Mouse (Mus musculus) 416B (cell line): ENCODE data around the gene Ints11.
A peak's percentile ranks its signal among the peaks of the same experiment; 100 is the strongest.

Source experiments
- DNase-seq: peaks from one replicate; pipeline ENCODE4 v3.0.0; 2011; ENCODE audit warnings: low read depth

Gene Ints11

DNA sequence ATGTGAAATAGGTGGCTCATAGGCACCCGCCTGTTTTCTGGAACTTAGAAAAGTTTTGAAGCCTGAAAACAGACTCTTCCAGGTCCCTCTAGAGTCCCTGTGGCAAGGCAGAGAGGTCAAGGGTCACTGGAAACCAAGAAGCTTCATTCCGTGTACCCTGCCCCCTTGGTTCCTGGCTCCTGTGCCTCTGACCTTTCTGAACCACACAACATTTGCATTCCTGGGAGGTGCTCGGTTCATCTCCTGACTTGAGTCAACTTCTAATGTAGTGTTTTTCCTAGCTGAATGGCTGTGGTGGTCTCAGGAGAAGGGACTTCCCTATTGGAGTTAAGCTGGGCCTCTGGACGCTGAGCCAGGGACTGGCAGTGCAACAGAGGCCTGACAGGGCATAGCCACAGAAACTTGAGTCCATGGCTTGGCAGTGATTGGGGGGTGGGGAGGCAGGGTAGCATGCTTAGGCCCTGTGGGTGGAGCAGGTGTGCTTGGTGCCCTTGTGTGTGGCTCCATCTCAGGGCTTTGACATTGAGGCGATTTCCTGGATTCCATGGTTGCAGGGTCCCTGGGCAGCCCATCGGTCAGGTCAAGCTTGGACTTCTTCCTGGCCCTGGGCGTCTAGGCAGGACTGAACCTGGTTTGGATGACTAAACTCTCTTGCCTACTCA is 20.8 kb upstream of the Ints11 start:
- peak; percentile 26 for DNase-seq

DNA sequence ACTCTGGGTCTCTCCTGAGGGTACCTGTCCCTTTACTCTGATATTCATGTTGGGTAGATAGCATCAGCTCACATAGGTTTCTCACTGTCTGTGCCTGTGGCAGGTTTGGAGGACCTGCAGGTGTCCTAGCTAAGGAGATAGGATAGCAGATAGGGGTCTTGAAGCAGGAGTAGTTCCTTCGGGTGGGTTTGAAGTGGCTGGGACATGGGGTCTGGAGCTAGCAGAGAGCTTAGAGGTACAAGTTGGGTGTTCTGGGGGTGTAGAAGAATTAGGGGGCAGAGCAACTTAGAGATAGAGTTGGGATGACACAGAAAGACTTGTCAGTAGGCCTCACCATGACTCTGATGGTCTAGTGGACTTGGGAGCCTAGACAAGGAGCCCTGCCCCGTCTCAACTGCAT is 20.0 kb upstream of the Ints11 start:
- DNase-seq, result no peak

DNA sequence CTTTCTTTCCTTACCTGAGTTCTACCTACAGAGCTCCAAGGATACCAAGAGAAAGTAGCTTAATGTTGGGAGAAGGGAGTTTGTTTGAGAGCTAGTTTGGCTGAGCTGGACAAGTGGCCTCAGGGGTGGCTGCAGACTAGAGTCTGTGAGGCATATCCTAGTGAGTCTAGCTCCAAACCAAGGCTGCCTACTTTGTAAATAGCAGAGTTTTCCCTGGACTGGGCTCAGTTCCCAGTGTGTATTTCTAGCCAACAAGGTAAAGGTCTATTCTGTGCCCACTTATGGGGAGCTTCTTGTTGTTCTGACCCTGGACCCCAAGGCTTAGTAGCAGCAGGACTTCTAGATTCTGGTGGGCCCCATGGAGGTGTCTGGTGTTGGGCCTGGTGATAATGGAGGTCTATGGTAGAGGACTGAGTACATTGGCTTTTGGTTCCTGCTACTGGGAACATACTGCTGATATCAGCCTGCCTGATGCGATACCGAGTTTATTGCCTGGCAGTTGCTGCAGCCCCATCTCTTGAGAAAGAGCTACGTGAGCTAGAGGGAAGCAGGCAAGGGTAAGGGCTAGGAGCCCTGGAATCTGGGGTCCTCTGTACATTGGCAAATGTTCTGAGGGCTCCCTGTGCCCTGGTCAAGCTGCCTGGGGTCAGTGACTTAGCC is 19.4 kb upstream of the Ints11 start:
- DNase-seq, result no peak

DNA sequence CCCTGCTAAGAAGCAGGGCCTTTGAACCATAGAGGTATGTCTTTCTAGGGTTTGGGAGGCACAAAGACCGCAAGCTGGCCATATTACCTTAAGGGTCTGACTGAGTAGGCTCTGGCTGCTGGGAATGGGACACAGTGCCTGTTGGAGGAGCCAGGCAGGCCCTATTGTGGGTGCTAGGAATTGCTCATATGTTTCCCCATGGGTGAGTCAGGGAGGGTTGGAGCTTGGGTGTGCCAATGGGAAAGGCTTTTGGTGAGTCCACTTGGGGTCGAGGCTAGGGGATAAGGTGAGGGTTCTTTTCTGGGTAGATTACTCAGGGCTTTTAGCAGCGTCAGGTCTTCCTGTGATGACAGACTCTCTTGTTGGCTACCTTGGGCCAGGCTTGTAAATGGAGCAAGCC is 18.0 kb upstream of the Ints11 start:
- DNase-seq, result no peak

DNA sequence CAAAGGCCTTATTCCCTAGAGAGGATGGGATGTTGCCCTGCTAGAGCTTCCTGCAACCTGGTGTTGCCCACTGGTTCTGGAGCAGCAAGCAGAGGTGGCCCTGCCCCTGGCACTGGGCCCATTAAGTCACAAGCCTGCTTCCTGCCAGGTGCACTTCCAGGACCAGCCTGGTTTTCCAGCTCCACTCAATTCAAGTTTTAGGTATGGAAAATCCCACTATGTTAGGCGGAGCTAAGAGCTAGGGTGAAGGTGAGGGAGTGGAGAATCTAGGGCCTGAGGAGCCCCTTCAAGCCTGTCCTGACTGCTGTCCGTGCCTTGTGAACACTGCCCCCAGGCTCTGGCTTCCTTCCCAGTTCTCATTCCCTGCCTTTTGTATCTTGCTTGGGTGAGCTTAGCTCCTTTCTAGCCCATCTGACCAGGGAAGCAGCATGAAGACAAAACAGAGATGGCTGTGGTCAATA is 17.4 kb upstream of the Ints11 start:
- no peak for DNase-seq

DNA sequence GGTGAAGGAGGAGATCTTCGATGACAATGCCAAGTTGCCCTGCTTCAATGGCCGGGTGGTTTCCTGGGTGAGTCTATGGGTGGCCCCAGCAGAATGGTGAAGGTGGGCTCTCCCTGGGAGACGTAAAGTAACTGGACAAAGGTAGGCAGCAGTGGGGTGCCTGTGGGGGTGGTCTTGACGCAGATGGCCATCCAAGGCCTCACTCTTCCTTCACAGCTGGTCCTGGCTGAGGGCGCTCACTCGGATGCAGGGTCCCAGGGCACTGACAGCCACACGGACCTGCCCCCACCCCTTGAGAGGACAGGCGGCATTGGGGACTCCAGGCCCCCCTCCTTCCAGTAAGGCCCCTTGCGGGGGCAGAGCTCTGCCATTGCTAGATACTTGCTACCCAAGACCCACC is 15.9 kb upstream of the Ints11 start:
- no peak for DNase-seq

DNA sequence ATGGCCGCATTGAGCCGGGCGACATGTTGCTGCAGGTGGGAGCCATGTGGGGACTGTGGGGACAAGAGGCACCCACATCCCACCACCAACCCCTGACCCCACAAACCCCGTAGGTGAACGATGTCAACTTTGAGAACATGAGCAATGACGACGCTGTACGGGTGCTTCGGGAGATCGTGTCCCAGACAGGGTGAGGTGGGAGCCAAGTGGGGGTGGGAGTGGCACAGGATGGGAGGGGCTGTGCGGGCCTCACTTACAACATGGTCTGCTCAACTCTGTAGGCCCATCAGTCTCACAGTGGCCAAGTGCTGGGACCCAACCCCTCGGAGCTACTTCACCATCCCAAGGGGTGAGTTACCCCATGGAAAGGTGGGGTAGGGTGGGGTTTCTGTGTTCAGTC is 14.4 kb upstream of the Ints11 start:
- no peak for DNase-seq

DNA sequence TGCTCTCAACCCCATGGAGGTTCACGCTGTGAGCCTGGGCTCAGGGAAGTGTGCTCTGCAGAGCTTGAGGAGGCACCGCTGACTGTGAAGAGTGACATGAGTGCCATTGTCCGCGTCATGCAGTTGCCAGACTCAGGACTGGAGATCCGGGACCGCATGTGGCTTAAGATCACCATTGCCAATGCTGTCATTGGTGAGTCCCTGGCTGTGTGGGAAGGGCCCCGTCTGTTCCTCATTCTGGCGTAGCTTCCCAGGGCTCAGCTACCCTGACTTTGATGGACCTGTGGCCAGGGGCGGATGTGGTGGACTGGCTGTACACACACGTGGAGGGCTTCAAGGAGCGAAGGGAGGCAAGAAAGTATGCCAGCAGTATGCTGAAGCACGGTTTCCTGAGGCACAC is 13.3 kb upstream of the Ints11 start:
- DNase-seq, result no peak

DNA sequence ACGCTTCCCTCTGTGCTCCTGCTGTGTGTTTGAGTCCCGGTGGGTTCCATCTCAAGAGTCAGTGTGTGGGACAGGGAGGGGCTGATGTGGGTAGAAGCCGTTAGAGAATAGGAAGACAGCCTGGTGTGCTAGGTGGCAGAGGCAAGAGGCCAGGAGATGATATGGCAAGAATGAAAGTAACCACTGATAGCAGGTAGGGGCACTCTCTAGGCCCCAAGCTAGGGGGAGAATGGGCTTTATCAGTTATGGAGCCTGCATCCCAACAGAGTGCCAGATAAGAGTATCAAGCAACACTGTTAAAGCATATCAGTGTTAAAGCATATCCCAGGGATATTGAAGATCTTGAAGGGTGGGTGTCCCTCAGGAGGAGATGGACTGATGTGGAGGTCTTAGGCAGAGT is 12.5 kb upstream of the Ints11 start:
- no peak for DNase-seq

DNA sequence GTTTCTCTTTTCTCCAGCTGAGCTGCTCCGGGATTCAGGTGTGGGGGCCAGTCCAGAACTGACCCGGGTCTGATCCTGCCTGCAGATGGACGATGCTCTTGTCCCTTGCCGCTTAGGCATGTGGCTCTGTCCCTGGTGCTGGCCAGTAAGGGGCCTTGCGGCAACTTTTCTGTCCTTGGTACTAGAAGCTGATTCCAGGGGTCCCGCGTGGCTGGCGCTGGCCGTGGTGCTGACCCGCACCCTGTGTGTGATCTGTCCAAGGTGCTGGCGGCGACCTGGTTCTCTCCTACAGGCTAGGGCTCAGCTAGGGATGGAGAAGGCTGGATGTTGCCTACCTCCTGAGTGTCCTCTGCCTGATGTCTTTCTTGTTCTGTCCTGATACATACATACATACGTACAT is 10.0 kb upstream of the Ints11 start:
- DNase-seq, result peak; percentile 52

DNA sequence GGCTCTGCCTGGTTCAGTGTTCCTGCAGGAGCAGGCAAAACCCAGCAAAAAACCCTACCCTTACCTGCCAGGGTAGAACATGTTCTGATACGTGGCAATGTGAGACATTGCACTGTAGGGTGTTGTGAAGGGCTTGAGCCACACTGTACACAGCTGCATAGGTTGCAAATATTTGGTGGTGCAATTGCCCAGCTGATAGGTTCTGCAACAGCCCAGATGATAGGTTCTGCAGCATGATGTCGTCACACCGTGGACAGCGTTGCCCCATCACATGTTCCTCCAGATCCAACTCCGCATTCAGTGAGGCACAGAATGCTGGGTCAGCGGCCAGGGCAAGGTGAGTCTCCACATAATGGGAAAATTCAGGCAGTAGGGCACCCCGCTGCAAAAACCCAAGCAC is 7.6 kb upstream of the Ints11 start:
- peak; percentile 52 for DNase-seq

DNA sequence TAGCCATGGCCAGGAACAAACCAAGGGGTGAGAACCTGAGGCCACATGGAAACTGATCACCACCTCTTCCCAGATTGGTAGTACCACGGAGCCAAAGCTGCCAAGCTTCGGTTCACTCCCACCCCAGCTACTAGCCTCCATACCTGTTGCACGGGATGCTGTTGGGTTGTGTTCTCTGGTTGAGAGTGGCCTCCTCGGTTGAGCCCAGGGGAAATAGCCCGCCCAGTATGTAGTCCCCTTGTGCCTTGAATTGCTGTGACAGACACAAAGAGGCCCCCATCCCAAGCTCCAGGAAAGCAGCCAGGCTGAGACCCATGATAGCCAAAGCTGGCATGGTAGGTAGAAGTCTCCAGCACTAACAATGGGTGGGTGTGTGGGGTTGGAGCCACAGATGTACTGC is 6.3 kb upstream of the Ints11 start, which contains the start of gene Tas1r3:
Tas1r3 (minus strand) TSS at position 362 of the 400 bp plus-strand sequence.
- no peak for DNase-seq

DNA sequence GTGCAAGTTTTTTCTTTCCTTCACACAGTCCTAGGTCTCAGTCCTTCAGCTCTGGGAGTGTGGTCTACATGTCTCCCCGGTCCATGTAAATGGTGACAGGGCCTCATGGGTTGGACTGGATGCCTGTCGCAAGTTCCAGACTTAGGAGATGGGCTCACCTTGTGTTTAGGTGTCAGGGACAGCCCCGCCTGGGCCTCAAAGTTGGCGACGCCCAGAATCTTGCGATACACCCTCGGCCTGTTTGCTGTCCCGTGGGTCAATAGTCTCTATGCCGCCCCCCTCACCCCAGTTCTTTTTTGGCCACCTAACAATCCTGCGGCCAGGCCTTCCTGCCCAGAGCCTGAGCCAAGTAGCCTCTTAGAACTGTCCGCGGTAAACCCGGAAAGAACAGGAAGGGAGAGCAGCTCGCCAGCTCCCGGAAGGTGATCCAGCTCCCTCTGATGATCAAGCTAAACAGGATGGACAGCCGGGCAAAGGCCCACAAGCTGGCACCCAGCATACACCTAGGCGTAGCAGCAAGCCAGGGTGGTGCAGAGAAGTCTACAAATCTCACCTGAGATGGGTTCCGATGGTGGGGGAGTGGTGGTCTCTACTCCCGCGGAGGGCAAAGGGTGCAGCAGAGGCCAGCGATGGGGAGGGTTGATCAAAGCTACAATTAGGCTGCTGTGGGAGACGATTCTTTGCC is 590 bp upstream of the Ints11 start:
- peak; percentile 67 for DNase-seq

DNA sequence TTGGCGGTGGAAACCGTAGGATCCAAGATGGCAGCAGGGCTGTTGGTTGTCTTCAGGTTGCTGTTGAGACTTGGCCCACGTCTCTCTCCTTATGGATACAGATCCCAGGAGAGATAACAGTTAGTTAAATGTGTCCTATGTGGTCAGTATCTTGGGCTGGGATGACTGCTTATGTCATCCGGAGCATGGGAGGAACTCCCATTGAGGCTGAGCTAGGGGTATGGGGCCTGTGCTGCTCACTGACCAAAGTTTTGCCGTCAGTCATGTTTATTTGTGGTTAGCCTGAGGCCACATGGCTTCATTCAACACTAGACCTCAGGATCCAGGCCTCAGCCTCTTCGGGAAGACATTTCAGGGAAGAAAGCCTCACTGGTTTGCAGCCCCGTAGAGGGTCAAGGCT is 2.1 kb downstream of the Ints11 start:
- DNase-seq, result peak; percentile 42

DNA sequence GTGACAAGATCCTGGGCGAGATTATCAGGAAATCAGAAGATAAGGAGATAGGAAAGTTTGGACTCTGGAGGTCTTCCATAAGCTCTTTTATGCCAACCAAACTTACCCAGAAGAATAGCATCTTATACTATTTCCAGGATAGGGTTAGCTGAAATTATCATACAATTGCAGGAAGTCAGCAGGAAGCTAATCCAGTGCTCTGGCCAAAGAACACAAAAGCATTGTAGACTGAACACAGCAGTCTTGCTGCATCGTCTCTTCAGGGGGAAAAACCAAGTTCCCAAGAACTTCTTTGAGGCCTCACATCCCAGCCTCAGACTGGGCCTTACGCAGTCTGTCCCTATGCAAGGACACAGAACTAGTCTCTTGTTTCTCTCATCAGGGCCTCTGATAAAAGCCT is 14.2 kb downstream of the Ints11 start:
- DNase-seq, result no peak

DNA sequence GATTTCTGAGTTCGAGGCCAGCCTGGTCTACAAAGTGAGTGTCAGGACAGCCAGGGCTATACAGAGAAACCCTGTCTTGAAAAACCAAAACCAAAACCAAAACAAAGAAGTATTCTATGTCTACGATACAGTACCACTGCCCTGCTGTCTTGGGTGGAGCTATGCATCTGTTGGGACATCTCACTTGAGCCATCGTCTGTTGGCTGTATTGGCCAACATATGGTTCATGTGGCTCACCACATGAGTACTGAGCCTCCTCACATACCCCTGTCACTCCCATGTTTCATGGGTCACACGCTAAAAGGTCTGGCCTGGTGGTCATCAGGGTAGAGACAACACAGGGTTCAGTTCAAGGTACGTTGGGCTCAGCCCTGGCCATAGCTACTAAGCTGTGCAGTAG is 17.0 kb downstream of the Ints11 start:
- DNase-seq, result peak; percentile 41

DNA sequence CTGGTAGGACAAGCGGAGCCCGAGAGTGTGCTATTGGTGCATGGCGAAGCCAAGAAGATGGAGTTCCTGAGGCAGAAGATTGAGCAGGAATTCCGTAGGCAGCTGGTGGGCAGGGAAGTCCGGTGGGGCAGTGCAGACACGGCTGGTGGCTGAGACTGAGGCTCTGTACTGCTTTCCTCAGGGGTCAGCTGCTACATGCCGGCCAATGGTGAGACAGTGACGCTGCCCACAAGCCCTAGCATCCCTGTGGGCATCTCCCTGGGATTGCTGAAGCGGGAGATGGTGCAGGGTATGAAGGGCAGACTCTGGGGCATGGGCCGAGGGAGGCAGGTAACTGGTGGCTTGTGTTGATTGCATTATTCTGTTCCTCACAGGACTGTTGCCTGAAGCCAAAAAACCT is 18.3 kb downstream of the Ints11 start:
- DNase-seq, result no peak

DNA sequence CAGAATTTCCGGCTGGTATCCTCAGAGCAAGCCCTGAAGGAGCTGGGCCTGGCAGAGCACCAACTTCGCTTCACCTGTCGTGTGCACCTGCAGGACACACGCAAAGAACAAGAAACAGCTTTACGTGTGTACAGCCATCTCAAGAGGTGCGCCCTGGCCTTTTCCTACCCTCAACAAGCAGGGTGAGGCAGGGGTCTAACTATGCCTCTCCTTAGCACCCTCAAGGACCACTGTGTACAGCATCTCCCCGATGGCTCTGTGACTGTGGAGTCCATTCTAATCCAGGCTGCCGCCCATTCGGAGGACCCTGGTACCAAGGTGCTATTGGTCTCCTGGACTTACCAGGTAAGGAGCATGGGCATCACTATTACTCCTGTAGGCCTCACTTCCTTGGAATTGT is 18.8 kb downstream of the Ints11 start:
- DNase-seq, result no peak

DNA sequence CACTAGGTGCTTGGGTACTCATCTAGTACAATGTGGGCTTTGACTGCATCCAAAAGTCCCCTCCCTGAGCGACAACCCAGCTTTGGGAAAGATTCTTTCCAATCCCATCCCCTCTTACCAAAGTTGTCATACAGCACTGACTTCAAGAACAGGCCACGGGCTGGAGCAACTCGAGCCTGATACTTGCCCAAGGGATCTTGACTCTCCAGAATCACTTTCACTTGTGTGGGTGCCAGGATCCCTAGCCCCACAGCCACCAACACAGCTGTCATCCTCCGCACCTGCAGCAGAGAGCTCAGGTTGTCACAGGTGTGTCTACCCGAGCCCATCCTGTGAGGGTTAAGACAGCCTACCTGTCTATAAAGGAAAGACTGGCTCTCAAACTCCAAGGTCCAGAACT is 20.0 kb downstream of the Ints11 start:
- DNase-seq, result no peak

DNA sequence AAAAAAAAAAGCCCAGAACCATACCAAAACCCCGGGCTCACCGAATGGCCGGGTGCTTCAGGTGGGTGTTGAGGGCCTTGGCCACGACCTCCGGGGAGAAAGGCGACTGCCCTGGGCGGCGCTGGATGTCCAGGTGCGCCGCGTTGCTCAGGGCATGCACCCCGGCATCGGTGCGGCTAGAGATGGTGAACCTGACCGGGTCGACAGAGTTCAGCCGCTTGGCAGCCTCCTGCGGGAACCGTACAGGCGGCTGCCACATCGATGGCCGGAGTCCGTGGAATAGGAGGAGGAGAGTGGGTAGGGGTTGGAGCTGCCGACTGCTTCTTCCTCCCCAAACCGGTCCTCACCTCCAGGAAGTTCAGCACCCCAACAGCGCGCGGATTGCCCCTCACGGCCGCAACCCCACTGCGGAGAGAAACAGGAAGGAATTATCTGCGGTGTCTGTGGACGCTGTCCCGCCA is 21.7 kb downstream of the Ints11 start:
- no peak for DNase-seq

DNA sequence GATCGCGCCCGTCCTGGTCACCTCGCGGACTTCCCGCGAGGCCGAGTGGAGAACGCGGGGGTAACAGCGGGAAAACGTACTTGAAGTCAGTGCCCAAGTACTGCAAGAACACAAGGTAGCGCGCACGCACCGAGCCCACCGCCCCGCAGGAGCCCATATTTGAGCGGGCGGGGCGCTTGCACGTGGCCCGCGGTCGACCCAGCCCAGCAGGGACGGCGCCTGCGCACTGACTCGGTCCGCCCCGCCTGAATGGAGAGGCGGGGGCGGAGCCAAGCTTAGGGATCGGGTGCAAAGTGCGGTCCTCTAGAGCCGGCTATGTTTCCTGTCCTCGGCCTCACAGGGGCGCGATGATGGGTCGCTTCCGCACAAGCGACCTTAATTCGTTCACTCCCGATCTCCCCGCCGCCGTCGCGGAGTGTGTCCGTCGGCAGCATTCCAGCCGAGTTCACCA is 22.2 kb downstream of the Ints11 start, which contains the start of the genes Pusl1 and Acap3:
Pusl1 (minus strand) TSS at position 231 of the 451 bp plus-strand sequence.
Acap3 (plus strand) TSS at position 272 of the 451 bp plus-strand sequence.
- DNase-seq, result peak; percentile 94

DNA sequence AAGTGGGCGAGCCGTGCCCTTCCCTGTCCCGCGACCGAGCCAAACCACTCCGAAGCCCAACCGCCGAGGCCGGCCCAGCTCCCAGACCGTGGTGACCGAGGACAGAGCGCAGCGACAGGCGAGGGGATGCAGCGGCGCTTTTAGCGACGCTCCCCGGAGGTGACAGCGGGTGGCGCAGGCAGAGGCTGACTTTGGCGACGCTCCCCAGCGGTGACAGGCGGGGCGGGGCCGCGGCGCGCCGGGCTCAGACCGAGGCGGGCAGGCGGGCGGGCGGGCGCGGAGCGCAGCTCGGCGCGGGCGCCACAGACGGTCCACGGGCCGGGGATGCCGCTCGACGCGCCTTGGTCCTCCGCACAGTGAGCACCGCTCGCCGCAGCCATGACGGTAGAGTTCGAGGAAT is 22.7 kb downstream of the Ints11 start:
- peak; percentile 86 for DNase-seq
